Mouse (Mus musculus) stomach, postnatal 0 days (tissue): ENCODE results near the gene Atoh8. TPM values are rescaled to one million over a fixed set of nuclear protein-coding genes. Genes with fewer than 3 reads are reported as not detected.

Source experiments
- ATAC-seq: fragments of 200-750 bp; cut with Nextera tagmentation; 2 replicates; pipeline ENCODE4 v1.8.0; 2017; ENCODE audit not compliant: low FRiP score, low TSS enrichment
- DNase-seq: peaks from one replicate; pipeline ENCODE4 v3.0.0-alpha.2; 2016; ENCODE audit warnings: low spot score
- H3K27ac ChIP-seq: fragments of 300-500 bp; sonication (generic); replicated peaks from 2 replicates; pipeline ENCODE4 v1.5.1; 2014; ENCODE audit warnings: mild to moderate bottlenecking, control low read depth
- H3K27me3 ChIP-seq: fragments of 300-500 bp; sonication (generic); 2 replicates; pipeline ENCODE4 v1.6.1; 2014; ENCODE audit warnings: low read length; ENCODE audit not compliant: control insufficient read depth, insufficient read depth
- H3K36me3 ChIP-seq: fragments of 300-500 bp; sonication (generic); 2 replicates; pipeline ENCODE4 v1.6.1; 2014; ENCODE audit warnings: low read length, mixed read lengths; ENCODE audit not compliant: control insufficient read depth, insufficient read depth
- H3K4me1 ChIP-seq: fragments of 300-500 bp; sonication (generic); replicated peaks from 2 replicates; pipeline ENCODE4 v1.6.1; 2014; ENCODE audit warnings: antibody characterized with exemption; ENCODE audit not compliant: control insufficient read depth, insufficient read depth
- H3K4me2 ChIP-seq: fragments of 300-500 bp; sonication (generic); replicated peaks from 2 replicates; pipeline ENCODE4 v1.6.1; 2014; ENCODE audit warnings: low read depth, mild to moderate bottlenecking, control low read depth, moderate library complexity
- H3K4me3 ChIP-seq: fragments of 300-500 bp; sonication (generic); 2 replicates; pipeline ENCODE4 v1.5.1; 2014; ENCODE audit warnings: low read depth, low read length, control low read depth
- H3K9ac ChIP-seq: fragments of 300-500 bp; sonication (generic); 2 replicates; pipeline ENCODE4 v1.6.1; 2014; ENCODE audit warnings: mild to moderate bottlenecking, low read length, control low read depth, mixed read lengths
- H3K9me3 ChIP-seq: fragments of 300-500 bp; sonication (generic); 2 replicates; pipeline ENCODE4 v1.6.1; 2016; ENCODE audit warnings: low read length; ENCODE audit not compliant: control insufficient read depth
- CTCF ChIP-seq: IDR thresholded peaks from 2 replicates; pipeline ENCODE4 v1.5.1; 2016; ENCODE audit warnings: antibody characterized with exemption, low read depth, mild to moderate bottlenecking, moderate library complexity
- EP300 ChIP-seq: optimal IDR thresholded peaks from 2 replicates; pipeline ENCODE3; 2016; ENCODE audit warnings: antibody characterized with exemption
- WGBS: fragments of 180-500 bp; shearing (Covaris S2); extraction: QIAGEN DNeasy Blood & Tissue Kit; methylation state at CpG from one replicate; pipeline ENCODE4 v1.1.7; 2014; 5-methylcytosine and 5-hydroxymethylcytosine counted together
- polyA plus RNA-seq: library from polyadenylated mRNA; unstranded; fragments of >200 nt; fragmentation: Nextera tagmentation; extraction: Ambion mirVana; gene quantifications from 2 replicates; pipeline ENCODE4 v1.2.1, GENCODE M21; 2015

Gene Atoh8
- polyA plus RNA-seq, 1 experiment from 2014 or later = 5.5 TPM

DNA sequence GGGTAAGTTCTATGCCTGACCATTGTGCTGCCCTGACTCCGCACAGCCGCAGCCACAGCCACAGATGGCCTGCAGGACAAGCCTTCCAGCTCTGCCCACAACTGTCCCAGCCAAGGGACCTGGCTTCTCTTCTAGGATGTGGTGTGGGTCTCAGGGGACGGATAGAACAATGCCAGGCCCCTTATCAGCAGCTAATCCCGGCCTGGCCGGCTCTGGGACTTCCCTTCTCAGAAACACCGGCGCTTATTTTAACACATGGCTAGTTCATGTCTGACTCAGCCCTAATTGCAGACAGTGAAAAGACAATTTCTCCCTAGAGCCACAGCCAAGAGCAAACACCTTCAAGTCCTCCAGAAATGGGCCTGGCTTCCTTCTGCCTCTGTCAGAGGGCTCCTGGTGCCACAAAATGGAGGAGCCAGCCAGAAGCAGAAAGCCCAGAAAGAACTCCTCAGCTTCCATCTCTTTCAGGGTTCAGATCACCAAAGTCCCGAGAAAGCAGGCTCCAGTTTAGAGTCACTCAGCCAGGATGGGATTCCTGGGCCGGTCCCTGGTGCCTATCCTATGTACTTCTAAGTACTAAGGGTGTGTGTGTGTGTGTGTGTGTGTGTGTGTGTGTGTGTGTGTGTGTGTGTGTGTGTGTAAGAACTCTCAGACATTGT is 42.3 kb upstream of the Atoh8 start:
- 47% methylated on average over 9 of the region's 9 CpGs for WGBS
- Histone ChIP-seq H3K9me3 (no peaks in the 10 kb centered on the region), H3K27ac (peak overlapping the region; percentile 78), H3K4me2 (no peak overlapping the region), H3K4me1 (no peaks in the 10 kb centered on the region), H3K4me3 (no peak overlapping the region), H3K9ac (no peak overlapping the region), H3K27me3 (no peaks in the 10 kb centered on the region), H3K36me3 (no peaks in the 10 kb centered on the region)
- ATAC-seq = peak; percentile 30; the same call in 1 of the 2 replicates
- DNase-seq = no peak
- TF ChIP-seq CTCF (no peak), EP300 (no peak)

DNA sequence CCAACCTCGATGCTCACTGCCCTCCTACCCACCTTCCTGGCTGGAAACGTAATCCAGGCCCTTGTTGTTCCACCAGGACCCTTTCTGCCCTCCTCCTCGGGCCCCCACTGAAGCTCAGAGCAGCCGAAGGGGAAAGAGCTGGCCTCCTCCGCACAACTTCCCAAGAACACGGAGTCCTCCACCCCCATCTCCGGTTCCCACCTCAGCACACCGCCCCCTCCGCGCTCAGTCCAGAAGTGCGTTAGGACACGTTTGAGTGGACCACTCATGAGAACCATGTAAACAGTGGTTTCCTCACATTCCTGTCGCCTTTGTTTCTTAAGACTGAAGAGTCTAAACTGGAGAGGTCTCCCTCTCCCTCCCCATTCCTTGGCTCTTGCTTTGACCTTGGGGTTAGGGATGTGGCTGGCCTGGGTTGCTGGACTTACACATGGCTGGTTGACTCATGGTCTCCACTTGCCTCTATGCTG is 41.6 kb upstream of the Atoh8 start:
- Histone ChIP-seq H3K9me3 (no peaks in the 10 kb centered on the region), H3K27me3 (no peaks in the 10 kb centered on the region), H3K27ac (peak overlapping the region; percentile 78), H3K4me3 (no peak overlapping the region), H3K4me1 (no peaks in the 10 kb centered on the region), H3K9ac (no peak overlapping the region), H3K36me3 (no peaks in the 10 kb centered on the region), H3K4me2 (no peak overlapping the region)
- DNase-seq (no peak), ATAC-seq (peak; percentile 11; the same call in 1 of the 2 replicates)
- 74% methylated on average over 13 of the region's 13 CpGs for WGBS
- no peak for TF ChIP-seq EP300

DNA sequence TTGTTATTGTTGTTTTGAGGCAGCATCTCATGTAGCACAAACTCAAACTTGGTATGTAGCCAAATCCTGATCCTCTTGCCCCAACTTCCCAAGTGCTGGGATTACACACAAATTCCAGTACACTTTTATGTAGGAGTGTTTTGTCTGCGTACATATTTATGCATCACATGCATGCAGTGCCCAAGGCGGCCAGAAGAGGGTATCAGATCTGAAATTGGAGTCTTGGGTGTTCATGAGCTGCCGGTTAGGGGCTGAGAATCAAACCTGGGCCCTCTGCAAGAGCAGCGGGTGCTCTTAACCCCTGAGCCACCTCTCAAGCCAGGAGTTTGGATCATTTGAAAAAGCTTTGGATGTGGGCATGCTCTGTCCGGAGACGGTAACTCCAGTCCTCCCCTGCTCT is 40.8 kb upstream of the Atoh8 start:
- Histone ChIP-seq H3K9me3 (no peaks in the 10 kb centered on the region), H3K4me2 (no peak overlapping the region), H3K27ac (peak overlapping the region; percentile 35; the same call in 1 of the 2 replicates), H3K4me3 (no peak overlapping the region), H3K9ac (no peak overlapping the region), H3K27me3 (no peaks in the 10 kb centered on the region), H3K36me3 (no peaks in the 10 kb centered on the region), H3K4me1 (no peaks in the 10 kb centered on the region)
- TF ChIP-seq EP300 (no peak), CTCF (peak; percentile 31)
- DNase-seq = no peak
- no peak for ATAC-seq
- 92% methylated on average over 6 of the region's 6 CpGs for whole genome bisulfite sequencing

DNA sequence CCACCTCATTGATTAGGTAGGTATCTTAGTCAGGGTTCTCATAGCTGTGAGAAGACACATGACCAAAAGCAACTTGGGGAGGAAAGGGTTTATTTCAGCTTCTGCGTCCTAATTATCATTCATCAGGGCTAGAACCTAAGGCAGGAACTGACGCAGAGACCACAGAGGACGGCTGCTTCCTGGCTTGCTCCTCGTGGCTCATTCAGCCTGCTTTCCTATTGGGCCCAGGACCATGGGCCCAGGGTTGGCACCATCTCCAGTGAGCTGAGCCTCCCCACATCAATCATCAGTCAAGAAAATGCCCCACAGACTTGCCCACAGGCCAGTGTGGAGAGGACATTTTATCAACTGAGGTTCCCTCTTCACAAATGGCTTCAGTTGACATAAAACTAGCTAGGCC is 40.1 kb upstream of the Atoh8 start:
- TF ChIP-seq CTCF (no peak), EP300 (no peak)
- no peaks in the 10 kb centered on the region for H3K9me3 ChIP-seq
- DNase-seq = no peak
- no peak overlapping the region for H3K9ac ChIP-seq
- no peaks in the 10 kb centered on the region for H3K27me3 ChIP-seq
- ATAC-seq = no peak
- H3K27ac ChIP-seq = no peak overlapping the region
- H3K4me1 ChIP-seq = no peaks in the 10 kb centered on the region
- 64% methylated on average over 4 of the region's 4 CpGs for WGBS
- H3K36me3 ChIP-seq = no peaks in the 10 kb centered on the region
- H3K4me2 ChIP-seq = no peak overlapping the region
- H3K4me3 ChIP-seq = no peak overlapping the region

DNA sequence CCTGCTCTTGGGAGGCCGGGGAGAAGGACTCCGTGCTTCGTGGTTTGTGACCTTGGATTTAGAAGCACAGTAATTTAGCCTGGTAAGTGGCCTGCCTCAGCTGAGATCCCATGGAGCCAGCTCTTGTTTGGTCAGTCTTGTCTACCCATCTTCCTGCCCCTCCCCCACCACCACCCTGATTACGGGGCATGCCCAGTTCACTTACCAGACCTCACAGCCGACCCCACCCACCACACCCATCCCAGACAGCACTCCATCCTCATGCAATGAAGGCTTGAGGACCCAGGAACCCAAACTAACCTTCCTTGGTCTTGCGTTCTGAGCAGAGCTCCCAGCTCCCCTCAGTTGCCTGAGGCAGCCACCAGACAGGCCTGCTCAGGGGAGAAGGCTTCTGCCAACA is 37.8 kb upstream of the Atoh8 start:
- Histone ChIP-seq H3K36me3 (no peaks in the 10 kb centered on the region), H3K4me2 (no peak overlapping the region), H3K9ac (no peak overlapping the region), H3K27ac (peak overlapping the region; percentile 88), H3K4me3 (no peak overlapping the region), H3K9me3 (no peaks in the 10 kb centered on the region), H3K27me3 (no peaks in the 10 kb centered on the region), H3K4me1 (no peaks in the 10 kb centered on the region)
- no peak for TF ChIP-seq EP300
- TF ChIP-seq CTCF = no peak
- DNase-seq (peak; percentile 60), ATAC-seq (no peak)
- WGBS = 61% methylated on average over 6 of the region's 6 CpGs

DNA sequence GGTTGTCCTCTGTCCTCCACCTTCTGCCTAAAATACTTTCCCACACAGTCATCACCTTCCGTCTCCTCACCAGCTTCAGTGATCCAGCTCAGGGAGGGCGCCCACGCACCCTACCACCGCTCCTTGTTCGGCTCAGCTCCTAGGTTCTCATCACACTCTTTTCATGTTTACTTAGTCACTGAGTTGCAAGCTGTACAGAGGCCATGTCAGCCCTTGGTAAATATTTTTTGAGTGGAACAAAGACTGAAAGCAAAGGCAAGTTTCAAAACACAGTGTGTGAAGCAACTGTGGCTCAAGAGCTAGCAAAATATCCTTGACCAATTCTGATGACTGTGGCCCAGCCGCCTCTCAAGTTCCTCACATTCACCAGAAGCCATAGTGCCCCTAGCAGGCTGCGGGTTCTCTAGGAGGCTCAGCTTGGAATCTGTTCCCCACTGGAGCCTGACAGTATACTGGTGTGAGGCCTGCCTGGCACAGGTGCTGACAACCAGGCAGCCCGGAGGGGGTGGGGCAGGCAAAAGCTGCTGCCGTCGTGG is 36.9 kb upstream of the Atoh8 start:
- Histone ChIP-seq H3K27ac (peak overlapping the region; percentile 88), H3K36me3 (no peaks in the 10 kb centered on the region), H3K4me3 (no peak overlapping the region), H3K27me3 (no peaks in the 10 kb centered on the region), H3K9ac (no peak overlapping the region), H3K4me1 (no peaks in the 10 kb centered on the region), H3K9me3 (no peaks in the 10 kb centered on the region), H3K4me2 (no peak overlapping the region)
- DNase-seq (peak; percentile 72), ATAC-seq (peak; percentile 88)
- TF ChIP-seq EP300 = no peak
- WGBS = 55% methylated on average over 10 of the region's 10 CpGs
